Mouse (Mus musculus) lung, adult 2 months (tissue): ENCODE results near the gene Axl.

Experiments
- CTCF ChIP-seq: fragments of 200-500 bp; IDR thresholded peaks from 2 replicates; pipeline ENCODE4 v1.5.1; 2011; ENCODE audit warnings: mild to moderate bottlenecking, low read length, control low read depth; ENCODE audit not compliant: insufficient read depth
- POLR2A ChIP-seq: fragments of 200-500 bp; IDR thresholded peaks from 2 replicates; pipeline ENCODE4 v1.6.1; 2011; ENCODE audit warnings: low read depth, mild to moderate bottlenecking, control low read depth, low read length, borderline replicate concordance; ENCODE audit errors: extremely low read depth

DNA sequence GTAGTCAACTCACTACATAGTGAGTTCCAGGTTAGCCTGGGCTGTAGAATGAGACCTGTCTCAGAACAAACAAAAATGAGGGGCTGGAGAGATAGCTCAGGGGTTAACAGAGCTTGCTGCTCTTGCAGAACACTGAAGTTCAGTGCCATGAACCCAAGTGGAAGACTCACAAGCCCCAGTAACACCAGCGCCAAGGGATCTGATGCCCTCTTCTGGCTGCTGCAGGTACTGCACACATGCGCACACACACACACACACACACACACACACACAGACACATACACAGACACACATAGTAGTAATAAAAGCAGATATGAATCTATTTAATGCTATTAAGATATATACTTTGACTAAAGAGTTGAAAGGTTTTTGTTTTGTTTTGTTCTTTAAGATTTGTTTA lies 10.0 kb upstream of the Axl start:
- no peak for TF ChIP-seq CTCF
- TF ChIP-seq POLR2A = no peak
